Mouse (Mus musculus) ES-E14 (cell line): ENCODE measurements around the gene Lrrc61. TPM values are rescaled to one million over a fixed set of nuclear protein-coding genes. Genes with fewer than 3 reads are reported as not detected.

ENCODE experiments used
- DNase-seq: peaks from one replicate; pipeline ENCODE4 v3.0.0-alpha.2; 2013; ENCODE audit warnings: low read depth, low spot score
- H3K27ac ChIP-seq: 2 replicates; pipeline ENCODE4 v1.5.1; 2012; ENCODE audit warnings: low read depth, mild to moderate bottlenecking, low read length, moderate library complexity, mixed read lengths; ENCODE audit not compliant: poor library complexity, insufficient read depth, severe bottlenecking
- H3K36me3 ChIP-seq: 2 replicates; pipeline ENCODE4 v1.6.1; 2012; ENCODE audit warnings: mild to moderate bottlenecking, low read length, moderate library complexity, mixed read lengths; ENCODE audit not compliant: control insufficient read depth, poor library complexity, insufficient read depth, severe bottlenecking
- H3K4me1 ChIP-seq, 2 experiments: fragments of 150-350 bp in 1 of 2; sonication (generic) in 1 of 2; 2 replicates each; pipeline ENCODE4 v1.6.1; 2012; ENCODE audit warnings: low read length in 2 of 2, mild to moderate bottlenecking in 1 of 2, mixed read lengths in 1 of 2; ENCODE audit not compliant: control insufficient read depth in 2 of 2, insufficient read depth in 2 of 2, poor library complexity in 1 of 2
- H3K4me3 ChIP-seq, 2 experiments: fragments of 150-350 bp in 1 of 2; sonication (generic) in 1 of 2; 2 replicates each; pipeline ENCODE4 v1.5.1; 2012; ENCODE audit warnings: low read length in 2 of 2, low read depth in 1 of 2, mild to moderate bottlenecking in 1 of 2, mixed read lengths in 1 of 2; ENCODE audit not compliant: insufficient read depth in 1 of 2, poor library complexity in 1 of 2, severe bottlenecking in 1 of 2
- H3K9ac ChIP-seq: 2 replicates; pipeline ENCODE4 v1.6.1; 2012; ENCODE audit warnings: low read depth, mild to moderate bottlenecking, low read length, mixed read lengths; ENCODE audit not compliant: poor library complexity, insufficient read depth, severe bottlenecking
- H3K9me3 ChIP-seq: fragments of 150-350 bp; sonication (generic); 2 replicates; pipeline ENCODE4 v1.6.1; 2012; ENCODE audit warnings: low read depth, mild to moderate bottlenecking, low read length; ENCODE audit not compliant: control insufficient read depth, insufficient read depth
- CHD2 ChIP-seq: IDR thresholded peaks from 2 replicates; pipeline ENCODE4 v1.6.1; 2014; ENCODE audit warnings: mild to moderate bottlenecking, low read depth, low read length, inconsistent platforms
- HCFC1 ChIP-seq: IDR thresholded peaks from 2 replicates; pipeline ENCODE4 v1.6.1; 2012; ENCODE audit warnings: low read length, inconsistent platforms, borderline replicate concordance; ENCODE audit not compliant: insufficient read depth
- MAFK ChIP-seq: IDR thresholded peaks from 2 replicates; pipeline ENCODE4 v1.6.1; 2014; ENCODE audit warnings: mild to moderate bottlenecking, low read depth, low read length, inconsistent platforms; ENCODE audit not compliant: insufficient read depth
- ZC3H11A ChIP-seq: IDR thresholded peaks from 2 replicates; pipeline ENCODE4 v1.6.1; 2012; ENCODE audit warnings: low read depth, mild to moderate bottlenecking, inconsistent platforms, low read length, borderline replicate concordance
- ZNF384 ChIP-seq: IDR thresholded peaks from 2 replicates; pipeline ENCODE4 v1.6.1; 2012; ENCODE audit warnings: low read depth, low read length, inconsistent platforms
- in situ Hi-C, 2 experiments: fragments of 600-800 bp; cut with MboI; formaldehyde crosslinking; loops; one replicate each; pipeline ENCODE4 v1.15.1; 2025; ENCODE audit warnings: low sequenced_read_pairs in 2 of 2, inconsistent platforms in 1 of 2; ENCODE audit not compliant: unreplicated experiment in 2 of 2
- total RNA-seq: library from RNA; depleted of rRNA; stranded (reverse); fragments of 300-350 nt; gene quantifications from 2 replicates; pipeline ENCODE4 v1.2.3, GENCODE M21; 2012

The Lrrc61 gene
- total RNA-seq, 1 experiment = 2.0 TPM

DNA sequence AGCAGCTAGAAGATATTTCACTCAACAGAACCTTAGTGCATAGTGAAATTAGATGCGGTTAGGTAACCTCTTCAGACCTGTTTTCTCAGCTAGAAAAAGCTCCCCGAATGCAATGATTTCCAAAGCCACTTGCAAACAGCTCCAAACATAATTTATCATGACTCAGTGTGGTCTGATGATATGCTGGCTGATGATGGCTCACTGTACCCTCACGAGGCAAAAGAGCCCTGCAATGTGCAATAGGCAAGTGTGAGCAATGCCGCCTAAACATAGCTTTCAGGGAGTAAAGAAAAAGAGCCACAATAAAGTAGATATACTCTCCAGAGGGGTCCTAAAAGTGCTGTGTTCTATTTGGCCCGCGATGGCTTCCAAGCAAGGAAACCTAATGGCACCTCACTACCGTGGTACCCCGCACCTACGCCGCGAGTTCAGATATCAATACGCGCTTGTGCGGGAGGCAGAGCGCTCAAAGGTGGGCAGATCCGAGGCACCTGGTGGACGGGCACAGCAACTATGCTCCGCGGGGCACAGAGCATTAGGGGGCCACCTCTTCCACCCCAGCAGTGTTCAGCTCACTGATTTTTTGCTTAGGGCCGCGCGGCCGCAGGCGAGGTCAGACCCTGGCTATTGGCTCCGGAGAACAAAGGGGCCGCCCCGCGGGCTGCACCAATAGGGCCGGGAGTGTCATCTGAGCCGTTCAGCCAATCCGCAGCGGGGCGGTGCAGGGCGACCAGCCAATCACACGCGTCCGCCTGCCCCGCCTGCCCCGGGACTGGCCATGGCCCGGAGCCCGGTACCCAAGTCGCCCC lies 46.9 kb downstream of the Lrrc61 start, which contains the start of gene Zfp775:
Gene Zfp775, plus strand, starts transcription at position 793 of the 809 bp plus-strand sequence.
- TF ChIP-seq MAFK (no peak), HCFC1 (no peak), ZNF384 (no peak), ZC3H11A (no peak), CHD2 (peak; percentile 61; the same call in 1 of the 2 replicates)
- Histone ChIP-seq H3K9ac (peak within 1 kb of the TSS; percentile 71), H3K4me3 (peak within 1 kb of the TSS; percentile 68 to 75), H3K27ac (no peak within 1 kb of the TSS), H3K4me1 (peaks cover 0 to 5% of the 10 kb centered on the region in 2 experiments; a peak in 1 of 4 replicates), H3K9me3 (no peaks in the 10 kb centered on the region), H3K36me3 (peaks cover 9% of the 10 kb centered on the region; the same call in 1 of the 2 replicates)
- peak; percentile 77 for DNase-seq
- in situ Hi-C loops = no loop called here

DNA sequence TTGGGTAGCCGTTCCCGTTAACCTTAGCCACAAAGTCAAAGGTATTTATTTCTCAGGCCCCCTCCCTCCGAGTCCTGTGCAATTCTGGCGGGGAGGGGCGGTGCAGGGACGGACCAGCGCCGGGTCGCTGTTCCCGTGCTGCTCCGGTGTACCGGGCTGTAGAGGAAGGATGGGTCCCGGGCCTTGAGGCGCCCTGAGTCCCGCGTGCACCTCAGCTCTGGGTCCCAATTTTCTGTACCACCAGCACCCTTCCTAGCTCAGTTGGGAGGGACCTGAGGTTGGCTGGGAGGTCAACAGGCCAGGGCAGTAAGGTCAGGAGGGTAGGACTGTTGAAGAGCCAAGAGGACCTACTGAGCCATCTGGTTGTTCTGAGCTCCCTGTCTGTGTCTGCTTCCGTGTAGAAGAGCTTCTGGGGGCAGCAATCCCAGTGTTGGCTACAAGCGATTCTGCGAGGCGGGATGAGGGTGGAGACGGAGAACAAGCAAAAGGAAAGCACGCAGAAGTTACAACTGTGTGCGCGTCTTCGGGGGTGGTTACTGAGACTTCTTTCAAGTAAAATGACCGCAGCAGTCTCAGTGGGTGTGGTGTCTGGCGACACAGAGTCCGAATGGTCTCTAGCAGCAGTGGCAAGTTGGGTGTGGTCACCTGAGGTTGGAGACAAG lies 47.6 kb downstream of the Lrrc61 start:
- TF ChIP-seq HCFC1 = no peak
- no peak for TF ChIP-seq ZNF384
- TF ChIP-seq MAFK = no peak
- TF ChIP-seq CHD2 = no peak
- TF ChIP-seq ZC3H11A = no peak
- Histone ChIP-seq H3K9me3 (no peaks in the 10 kb centered on the region), H3K4me3 (peak overlapping the region; percentile 68 to 75), H3K9ac (peak overlapping the region; percentile 66), H3K27ac (no peak overlapping the region), H3K4me1 (peaks cover 0 to 2% of the 10 kb centered on the region in 2 experiments; a peak in 1 of 4 replicates), H3K36me3 (peaks cover 6% of the 10 kb centered on the region; the same call in 1 of the 2 replicates)
- no peak for DNase-seq
- in situ Hi-C loops = no loop called here

DNA sequence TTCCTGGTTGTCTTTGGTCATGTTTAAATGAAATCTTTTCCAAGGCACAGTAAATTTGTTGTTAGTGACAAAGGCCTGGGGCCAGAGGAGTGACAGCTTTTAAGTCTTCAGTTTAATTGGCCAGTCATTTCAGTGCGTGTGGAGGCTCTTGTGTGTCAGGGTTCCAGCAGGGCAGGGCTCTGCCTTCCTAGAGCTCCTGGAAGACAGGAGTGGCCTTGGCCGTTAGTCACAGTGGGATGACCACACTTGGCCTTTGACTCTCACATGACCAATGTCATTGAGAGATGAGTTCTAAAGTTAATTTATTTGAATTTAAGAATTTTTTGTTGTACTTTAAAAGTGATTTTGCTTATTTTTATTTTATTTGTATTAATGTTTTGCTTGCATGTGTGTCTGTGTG lies 53.5 kb downstream of the Lrrc61 start:
- peaks cover 0 to 5% of the 10 kb centered on the region in 2 experiments; a peak in 1 of 4 replicates for H3K4me1 ChIP-seq
- H3K27ac ChIP-seq = no peak overlapping the region
- H3K4me3 ChIP-seq = no peak overlapping the region
- no peaks in the 10 kb centered on the region for H3K9me3 ChIP-seq
- in situ Hi-C loops = no loop called here
- TF ChIP-seq MAFK = no peak
- no peak for TF ChIP-seq ZNF384
- no peak overlapping the region for H3K9ac ChIP-seq
- DNase-seq = no peak
- H3K36me3 ChIP-seq = no peaks in the 10 kb centered on the region

DNA sequence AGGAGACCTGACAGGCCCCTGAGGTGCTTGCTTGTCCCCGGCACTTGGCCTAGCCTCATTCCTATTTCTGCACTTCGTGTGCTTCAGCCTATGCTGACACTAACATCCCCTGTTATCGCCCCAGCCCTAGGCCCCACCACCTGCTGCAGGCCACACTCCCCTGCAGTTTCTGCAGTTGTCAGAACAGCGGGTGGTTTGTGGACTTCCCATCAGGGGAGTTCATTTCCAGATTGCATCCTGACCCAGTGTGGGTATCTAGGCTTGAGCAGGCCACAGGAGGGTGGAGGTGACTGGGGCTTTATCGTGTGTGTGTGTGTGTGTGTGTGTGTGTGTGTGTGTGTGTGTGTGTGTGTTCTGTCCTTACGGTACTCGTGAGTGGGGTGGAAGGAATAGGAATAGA lies 54.9 kb downstream of the Lrrc61 start:
- H3K9ac ChIP-seq = 0 out of 2 replicates have a peak overlapping the region, but pooled peaks have one; percentile 4
- H3K4me1 ChIP-seq = peaks cover 0 to 5% of the 10 kb centered on the region in 2 experiments; a peak in 1 of 4 replicates
- in situ Hi-C loops = no loop called here
- H3K36me3 ChIP-seq = no peaks in the 10 kb centered on the region
- TF ChIP-seq ZC3H11A (no peak), ZNF384 (no peak), HCFC1 (no peak), CHD2 (no peak), MAFK (no peak)
- H3K27ac ChIP-seq = no peak overlapping the region
- DNase-seq = no peak
- H3K9me3 ChIP-seq = no peaks in the 10 kb centered on the region
- no peak overlapping the region for H3K4me3 ChIP-seq
